In genomic region chr2:174936665-174937064, GRCm38 (mm10) we compare ENCODE assay signal across 9 mouse cellular contexts.
DNase-seq lines count a peak whose midpoint lies in the region; ATAC-seq and TF ChIP-seq lines count a peak whose summit lies in the region.
"Had no signal": no experiment of that assay in that cellular context is flagged by ENCODE, and none has a peak within 500 bp of the region (broad histone marks: within the 10 kb centered on the region; RNA-seq: fewer than 3 reads in every experiment).

No protein-coding gene starts in this region.

- H3K27ac ChIP-seq in midbrain, postnatal 0 days (ENCODE audit: low read depth, low read length): no peak overlapping the region
- no peak overlapping the region for H3K27ac ChIP-seq in midbrain, embryonic 15.5 days
- H3K27ac ChIP-seq in embryonic facial prominence, embryonic 11.5 days (replicated peaks; ENCODE audit: low read depth, low read length): no peak overlapping the region
- no peak overlapping the region for H3K27ac ChIP-seq in stomach, postnatal 0 days (replicated peaks)
- H3K27ac ChIP-seq: heart, embryonic 13.5 days had no signal

- ATAC-seq in midbrain, postnatal 0 days (ENCODE audit: low FRiP score): no peak
- ATAC-seq in midbrain, embryonic 15.5 days (replicated peaks): no peak
- ATAC-seq in embryonic facial prominence, embryonic 11.5 days (replicated peaks; ENCODE audit: insufficient number of reproducible peaks, low FRiP score, low TSS enrichment, low read depth): no peak
- ATAC-seq in stomach, postnatal 0 days (ENCODE audit: low FRiP score, low TSS enrichment): no peak
- ATAC-seq in monocyte, adult 5-6 weeks (replicated peaks; ENCODE audit: insufficient number of reproducible peaks, low FRiP score, low TSS enrichment, poor library complexity, severe bottlenecking): no peak

- 42% methylated on average over 5 of the region's 5 CpGs for WGBS in midbrain, postnatal 0 days
- 27% methylated on average over 5 of the region's 5 CpGs for WGBS in midbrain, embryonic 15.5 days
- WGBS in embryonic facial prominence, embryonic 11.5 days: 38% methylated on average over 5 of the region's 5 CpGs
- WGBS in stomach, postnatal 0 days: 45% methylated on average over 5 of the region's 5 CpGs

- intact Hi-C loops in gastrocnemius, postnatal 14 days (cut with DNase I; ENCODE audit: low total_unique reads): no loop called here

- no peak overlapping the region for H3K9ac ChIP-seq in midbrain, postnatal 0 days (replicated peaks; ENCODE audit: low read length, poor library complexity, severe bottlenecking)
- H3K9ac ChIP-seq in midbrain, embryonic 15.5 days: no peak overlapping the region
- H3K9ac ChIP-seq in embryonic facial prominence, embryonic 11.5 days (replicated peaks; ENCODE audit: low read length): no peak overlapping the region
- no peak overlapping the region for H3K9ac ChIP-seq in stomach, postnatal 0 days (ENCODE audit: low read length)
- H3K9ac ChIP-seq: heart, embryonic 13.5 days had no signal

- peak; percentile 60 for TF ChIP-seq CTCF in midbrain, postnatal 0 days (IDR thresholded peaks at IDR 0.05)
- TF ChIP-seq CTCF in stomach, postnatal 0 days (IDR thresholded peaks at IDR 0.05; ENCODE audit: low read depth): peak; percentile 60

- H3K9me3 ChIP-seq in midbrain, postnatal 0 days (ENCODE audit: low read length): no peaks in the 10 kb centered on the region
- no peaks in the 10 kb centered on the region for H3K9me3 ChIP-seq in midbrain, embryonic 15.5 days
- no peaks in the 10 kb centered on the region for H3K9me3 ChIP-seq in embryonic facial prominence, embryonic 11.5 days (replicated peaks; ENCODE audit: control insufficient read depth, low read length)
- H3K9me3 ChIP-seq in stomach, postnatal 0 days (ENCODE audit: control insufficient read depth, low read length): no peaks in the 10 kb centered on the region
- H3K9me3 ChIP-seq: heart, embryonic 13.5 days had no signal

- no peaks in the 10 kb centered on the region; the same call in 1 of the 2 replicates for H3K4me1 ChIP-seq in midbrain, postnatal 0 days (ENCODE audit: insufficient read depth, low read length)
- H3K4me1 ChIP-seq in midbrain, embryonic 15.5 days: 0 out of 2 replicates have a peak, but pooled peaks cover 4% of the 10 kb centered on the region
- H3K4me1 ChIP-seq in embryonic facial prominence, embryonic 11.5 days (ENCODE audit: control insufficient read depth, insufficient read depth, low read length): no peaks in the 10 kb centered on the region; the same call in 1 of the 2 replicates
- H3K4me1 ChIP-seq in stomach, postnatal 0 days (replicated peaks; ENCODE audit: control insufficient read depth, insufficient read depth): no peaks in the 10 kb centered on the region
- H3K4me1 ChIP-seq: heart, embryonic 13.5 days had no signal

- peak; percentile 26 for DNase-seq in gastrocnemius, postnatal 10 days
- no peak for DNase-seq in gastrocnemius, adult 8-10 months (ENCODE audit: low spot score in 2 of 2)
- DNase-seq in midbrain, postnatal 0 days (ENCODE audit: low spot score): no peak
- DNase-seq in embryonic facial prominence, embryonic 11.5 days (ENCODE audit: low spot score): peak; percentile 58
- no peak for DNase-seq in stomach, postnatal 0 days (ENCODE audit: low spot score)
- DNase-seq in gastrocnemius, postnatal 14 days: no peak

- no peak for TF ChIP-seq EP300 in stomach, postnatal 0 days (optimal IDR thresholded peaks at IDR 0.05)

- no peaks in the 10 kb centered on the region for H3K27me3 ChIP-seq in midbrain, postnatal 0 days (ENCODE audit: insufficient read depth, low read length)
- H3K27me3 ChIP-seq in midbrain, embryonic 15.5 days (replicated peaks): no peaks in the 10 kb centered on the region
- no peaks in the 10 kb centered on the region for H3K27me3 ChIP-seq in embryonic facial prominence, embryonic 11.5 days (ENCODE audit: control insufficient read depth, insufficient read depth, low read length)
- no peaks in the 10 kb centered on the region for H3K27me3 ChIP-seq in stomach, postnatal 0 days (ENCODE audit: control insufficient read depth, insufficient read depth, low read length)
- H3K27me3 ChIP-seq: heart, embryonic 13.5 days had no signal

- H3K4me2 ChIP-seq in midbrain, postnatal 0 days (ENCODE audit: low read depth, low read length, poor library complexity, severe bottlenecking): no peak overlapping the region
- H3K4me2 ChIP-seq in midbrain, embryonic 15.5 days: no peak overlapping the region
- H3K4me2 ChIP-seq in embryonic facial prominence, embryonic 11.5 days (ENCODE audit: low read depth, low read length): no peak overlapping the region
- no peak overlapping the region for H3K4me2 ChIP-seq in stomach, postnatal 0 days (replicated peaks; ENCODE audit: low read depth)
- H3K4me2 ChIP-seq: heart, embryonic 13.5 days had no signal

- H3K36me3 ChIP-seq in midbrain, postnatal 0 days (ENCODE audit: insufficient read depth, low read length): no peaks in the 10 kb centered on the region
- no peaks in the 10 kb centered on the region for H3K36me3 ChIP-seq in midbrain, embryonic 15.5 days (replicated peaks)
- H3K36me3 ChIP-seq in embryonic facial prominence, embryonic 11.5 days (replicated peaks; ENCODE audit: control insufficient read depth, insufficient read depth, low read depth, low read length): no peaks in the 10 kb centered on the region
- H3K36me3 ChIP-seq in stomach, postnatal 0 days (ENCODE audit: control insufficient read depth, insufficient read depth, low read length): no peaks in the 10 kb centered on the region
- H3K36me3 ChIP-seq: heart, embryonic 13.5 days had no signal

- H3K4me3 ChIP-seq in midbrain, postnatal 0 days (ENCODE audit: low read depth, low read length): no peak overlapping the region
- no peak overlapping the region for H3K4me3 ChIP-seq in midbrain, embryonic 15.5 days
- no peak overlapping the region for H3K4me3 ChIP-seq in embryonic facial prominence, embryonic 11.5 days (ENCODE audit: low read depth, low read length)
- no peak overlapping the region for H3K4me3 ChIP-seq in stomach, postnatal 0 days (ENCODE audit: low read depth, low read length)
- H3K4me3 ChIP-seq: heart, embryonic 13.5 days had no signal

Comparison
In these comparisons a context has a peak if more than half of its experiments do, and no peak if none do; other contexts are left out.
1. DNase-seq: peak in gastrocnemius, postnatal 10 days (single experiment) and embryonic facial prominence, embryonic 11.5 days (single experiment); none in gastrocnemius, adult 8-10 months (0 of 2), midbrain, postnatal 0 days (single experiment), stomach, postnatal 0 days (single experiment) and gastrocnemius, postnatal 14 days (single experiment).